Mouse (Mus musculus) stomach, postnatal 0 days (tissue): ENCODE measurements around the gene Rnf126. TPM values are rescaled to one million over a fixed set of nuclear protein-coding genes. Genes with fewer than 3 reads are reported as not detected.

Experiments used
- ATAC-seq: fragments of 200-750 bp; cut with Nextera tagmentation; 2 replicates; pipeline ENCODE4 v1.8.0; 2017; ENCODE audit not compliant: low FRiP score, low TSS enrichment
- DNase-seq: peaks from one replicate; pipeline ENCODE4 v3.0.0-alpha.2; 2016; ENCODE audit warnings: low spot score
- H3K27ac ChIP-seq: fragments of 300-500 bp; sonication (generic); replicated peaks from 2 replicates; pipeline ENCODE4 v1.5.1; 2014; ENCODE audit warnings: mild to moderate bottlenecking, control low read depth
- H3K27me3 ChIP-seq: fragments of 300-500 bp; sonication (generic); 2 replicates; pipeline ENCODE4 v1.6.1; 2014; ENCODE audit warnings: low read length; ENCODE audit not compliant: control insufficient read depth, insufficient read depth
- H3K36me3 ChIP-seq: fragments of 300-500 bp; sonication (generic); 2 replicates; pipeline ENCODE4 v1.6.1; 2014; ENCODE audit warnings: low read length, mixed read lengths; ENCODE audit not compliant: control insufficient read depth, insufficient read depth
- H3K4me1 ChIP-seq: fragments of 300-500 bp; sonication (generic); replicated peaks from 2 replicates; pipeline ENCODE4 v1.6.1; 2014; ENCODE audit warnings: antibody characterized with exemption; ENCODE audit not compliant: control insufficient read depth, insufficient read depth
- H3K4me2 ChIP-seq: fragments of 300-500 bp; sonication (generic); replicated peaks from 2 replicates; pipeline ENCODE4 v1.6.1; 2014; ENCODE audit warnings: low read depth, mild to moderate bottlenecking, control low read depth, moderate library complexity
- H3K4me3 ChIP-seq: fragments of 300-500 bp; sonication (generic); 2 replicates; pipeline ENCODE4 v1.5.1; 2014; ENCODE audit warnings: low read depth, low read length, control low read depth
- H3K9ac ChIP-seq: fragments of 300-500 bp; sonication (generic); 2 replicates; pipeline ENCODE4 v1.6.1; 2014; ENCODE audit warnings: mild to moderate bottlenecking, low read length, control low read depth, mixed read lengths
- H3K9me3 ChIP-seq: fragments of 300-500 bp; sonication (generic); 2 replicates; pipeline ENCODE4 v1.6.1; 2016; ENCODE audit warnings: low read length; ENCODE audit not compliant: control insufficient read depth
- CTCF ChIP-seq: IDR thresholded peaks from 2 replicates; pipeline ENCODE4 v1.5.1; 2016; ENCODE audit warnings: antibody characterized with exemption, low read depth, mild to moderate bottlenecking, moderate library complexity
- EP300 ChIP-seq: optimal IDR thresholded peaks from 2 replicates; pipeline ENCODE3; 2016; ENCODE audit warnings: antibody characterized with exemption
- WGBS: fragments of 180-500 bp; shearing (Covaris S2); extraction: QIAGEN DNeasy Blood & Tissue Kit; methylation state at CpG from one replicate; pipeline ENCODE4 v1.1.7; 2014; 5-methylcytosine and 5-hydroxymethylcytosine counted together
- polyA plus RNA-seq: library from polyadenylated mRNA; unstranded; fragments of >200 nt; fragmentation: Nextera tagmentation; extraction: Ambion mirVana; gene quantifications from 2 replicates; pipeline ENCODE4 v1.2.1, GENCODE M21; 2015

The Rnf126 gene
- polyA plus RNA-seq, 1 experiment from 2014 or later, result 60.0 TPM

DNA sequence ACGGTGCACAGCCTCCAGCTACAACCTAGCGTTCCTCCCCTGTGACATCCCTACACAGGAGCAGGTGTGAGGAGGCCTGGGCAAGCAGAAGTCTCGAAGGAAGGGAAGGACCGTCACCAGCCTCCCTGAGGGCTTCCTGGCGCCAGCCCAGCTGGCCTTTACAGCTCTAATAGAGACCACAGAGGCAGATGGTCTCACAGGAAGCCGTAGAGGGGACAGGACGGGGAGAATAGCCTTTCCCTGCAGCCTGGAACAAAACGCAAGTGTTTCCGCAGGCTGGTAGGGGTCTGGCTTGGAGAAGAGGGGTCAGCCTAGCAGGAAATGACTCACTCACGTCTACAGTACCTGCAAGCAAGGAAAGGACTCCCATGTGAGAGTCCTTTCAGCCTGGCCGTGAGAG is 41.1 kb upstream of the Rnf126 start:
- H3K36me3 ChIP-seq, result 0 out of 2 replicates have a peak, but pooled peaks cover 3% of the 10 kb centered on the region
- no peak overlapping the region for H3K9ac ChIP-seq
- no peak overlapping the region for H3K4me3 ChIP-seq
- H3K27me3 ChIP-seq, result no peaks in the 10 kb centered on the region
- H3K4me2 ChIP-seq, result no peak overlapping the region
- no peak for DNase-seq
- TF ChIP-seq EP300, result no peak
- TF ChIP-seq CTCF, result no peak
- no peak for ATAC-seq
- no peaks in the 10 kb centered on the region for H3K4me1 ChIP-seq
- WGBS, result 66% methylated on average over 11 of the region's 11 CpGs
- H3K27ac ChIP-seq, result no peak overlapping the region
- no peaks in the 10 kb centered on the region for H3K9me3 ChIP-seq

GRCm38 (mm10) chr10:79806972-79807371 is 40.2 kb upstream of the Rnf126 start:
- Histone ChIP-seq H3K9me3 (no peaks in the 10 kb centered on the region), H3K4me2 (no peak overlapping the region; the same call in 1 of the 2 replicates)

DNA sequence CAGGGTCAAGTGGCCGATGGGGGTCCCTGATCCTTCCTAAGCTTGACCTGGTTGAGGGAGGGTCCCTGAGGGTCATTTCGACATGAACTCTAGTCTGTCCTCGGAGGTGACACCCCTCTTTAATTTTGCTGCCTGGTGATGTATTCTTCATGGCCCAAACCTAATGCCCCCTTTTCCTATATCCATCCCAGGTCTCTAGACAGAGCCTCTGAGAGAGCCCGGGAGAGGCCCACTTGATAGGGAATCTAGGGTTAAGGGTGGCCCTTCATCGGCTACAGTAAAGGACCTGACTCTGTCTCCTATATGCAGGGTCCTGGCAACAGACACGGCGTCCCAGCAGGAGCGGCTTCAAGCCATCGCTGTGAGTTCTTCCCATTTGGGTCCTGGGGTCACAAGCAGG is 39.6 kb upstream of the Rnf126 start:
- Histone ChIP-seq H3K9me3 (no peaks in the 10 kb centered on the region), H3K27ac (no peak overlapping the region), H3K27me3 (no peaks in the 10 kb centered on the region), H3K4me1 (no peaks in the 10 kb centered on the region), H3K4me3 (no peak overlapping the region), H3K36me3 (0 out of 2 replicates have a peak, but pooled peaks cover 3% of the 10 kb centered on the region), H3K9ac (no peak overlapping the region), H3K4me2 (no peak overlapping the region)
- no peak for DNase-seq
- ATAC-seq, result no peak
- 85% methylated on average over 9 of the region's 9 CpGs for WGBS
- TF ChIP-seq EP300 (no peak), CTCF (no peak)

More at GRCm38 (mm10) chr10:79806972-79807371, 40.2 kb upstream of the Rnf126 start:
- Histone ChIP-seq H3K4me1 (no peaks in the 10 kb centered on the region), H3K36me3 (0 out of 2 replicates have a peak, but pooled peaks cover 3% of the 10 kb centered on the region), H3K9ac (no peak overlapping the region), H3K4me3 (no peak overlapping the region), H3K27ac (no peak overlapping the region), H3K27me3 (no peaks in the 10 kb centered on the region)
- WGBS, result 79% methylated on average over 10 of the region's 10 CpGs
- ATAC-seq, result no peak
- DNase-seq, result peak; percentile 68
- no peak for TF ChIP-seq EP300
- no peak for TF ChIP-seq CTCF

DNA sequence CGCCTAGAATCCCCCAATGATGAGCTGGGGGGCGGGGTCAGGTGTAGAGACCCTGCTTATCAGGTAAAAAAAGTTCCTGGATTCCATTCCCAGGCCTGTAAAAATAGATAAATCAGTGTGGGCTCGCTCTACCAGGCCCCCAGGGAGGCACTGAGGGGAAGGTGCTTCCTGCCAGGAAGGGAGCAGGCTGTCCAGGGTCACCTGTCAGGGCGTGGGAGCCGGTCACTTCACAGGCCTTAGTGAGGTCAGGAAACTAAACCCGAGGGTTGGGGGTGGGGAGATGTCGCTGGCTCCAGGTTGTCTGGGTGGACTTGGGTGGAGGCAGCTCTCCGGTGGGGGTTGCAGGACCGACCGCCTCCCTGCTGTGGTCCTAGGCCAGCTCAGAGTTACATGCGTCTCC is 38.9 kb upstream of the Rnf126 start:
- 62% methylated on average over 11 of the region's 11 CpGs for WGBS
- Histone ChIP-seq H3K4me2 (no peak overlapping the region), H3K9me3 (no peaks in the 10 kb centered on the region), H3K36me3 (0 out of 2 replicates have a peak, but pooled peaks cover 3% of the 10 kb centered on the region), H3K4me3 (no peak overlapping the region), H3K4me1 (no peaks in the 10 kb centered on the region), H3K9ac (no peak overlapping the region), H3K27ac (no peak overlapping the region), H3K27me3 (no peaks in the 10 kb centered on the region)
- peak; percentile 6; the same call in 1 of the 2 replicates for ATAC-seq
- no peak for DNase-seq
- TF ChIP-seq EP300, result no peak
- no peak for TF ChIP-seq CTCF

- H3K27ac ChIP-seq, result no peak overlapping the region
- H3K4me1 ChIP-seq, result no peaks in the 10 kb centered on the region
- WGBS, result 26% methylated on average over 29 of the region's 29 CpGs
- no peaks in the 10 kb centered on the region for H3K9me3 ChIP-seq
- no peaks in the 10 kb centered on the region for H3K27me3 ChIP-seq
- H3K36me3 ChIP-seq, result no peaks in the 10 kb centered on the region
- TF ChIP-seq EP300, result no peak
- no peak for TF ChIP-seq CTCF
- no peak overlapping the region for H3K9ac ChIP-seq
- ATAC-seq (no peak), DNase-seq (no peak)
- H3K4me3 ChIP-seq, result no peak overlapping the region
- no peak overlapping the region for H3K4me2 ChIP-seq
Measured at GRCm38 (mm10) chr10:79803716-79804323, 37.1 kb upstream of the Rnf126 start.

DNA sequence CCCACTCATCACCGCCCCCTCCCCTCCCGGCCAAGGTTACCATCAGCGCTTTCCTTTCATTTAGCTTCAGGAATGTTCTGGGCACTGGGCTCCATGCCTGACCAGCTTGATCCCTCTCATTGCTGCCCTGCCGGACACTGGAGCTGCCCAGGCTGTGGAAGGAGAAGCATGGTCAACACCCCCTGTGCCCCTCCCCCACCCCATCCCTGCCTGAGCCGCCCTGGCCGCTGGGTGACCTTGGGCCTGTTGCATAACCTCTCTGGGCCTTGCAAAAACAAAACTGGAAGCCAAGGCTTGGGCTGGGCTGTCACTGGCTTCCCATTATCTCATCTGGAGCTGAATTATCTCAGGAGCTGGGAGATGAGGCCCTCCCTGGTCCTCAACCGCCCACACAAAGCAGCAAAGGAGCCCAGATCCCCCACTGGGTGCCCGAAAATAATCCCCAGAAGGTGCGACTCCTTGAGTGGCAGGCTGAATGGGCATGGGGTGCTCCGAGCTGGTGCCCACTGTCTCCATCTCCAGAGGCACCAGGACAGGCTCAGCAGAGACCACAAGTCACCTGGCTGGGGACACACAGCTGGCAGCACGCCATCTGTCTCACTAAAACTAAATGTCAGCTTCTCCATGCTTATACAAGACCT is 35.7 kb upstream of the Rnf126 start:
- Histone ChIP-seq H3K36me3 (no peaks in the 10 kb centered on the region), H3K27me3 (no peaks in the 10 kb centered on the region), H3K4me2 (no peak overlapping the region), H3K4me3 (no peak overlapping the region), H3K9ac (no peak overlapping the region), H3K4me1 (no peaks in the 10 kb centered on the region), H3K27ac (no peak overlapping the region), H3K9me3 (no peaks in the 10 kb centered on the region)
- 50% methylated on average over 10 of the region's 11 CpGs for WGBS
- TF ChIP-seq CTCF (no peak), EP300 (no peak)
- DNase-seq (no peak), ATAC-seq (peak; percentile 22; the same call in 1 of the 2 replicates)
